Mouse (Mus musculus): ENCODE measurements at regions not wholly inside any gene's neighbourhood (a gene's known extent, or its start where the extent isn't known, plus 50 kb on each side); places are given as distances from the start of the nearest gene placed in this dataset.

GRCm38 (mm10) chr12:98370771-98371170 is 102.3 kb downstream of the Gpr65 start:
- H3K4me1 ChIP-seq (ENCODE audit: control insufficient read depth, insufficient read depth, low read length), result no peaks in the 10 kb centered on the region
- no peak overlapping the region for H3K4me3 ChIP-seq (ENCODE audit: insufficient read depth, low read length)
- TF ChIP-seq POLR2A (IDR thresholded peaks at IDR 0.05; ENCODE audit: low read depth, low read length), result no peak
- no peak for TF ChIP-seq CTCF (IDR thresholded peaks at IDR 0.05; ENCODE audit: borderline replicate concordance, insufficient read depth, low read length)
- no peak overlapping the region for H3K27ac ChIP-seq (ENCODE audit: insufficient read depth, low read length)

- TF ChIP-seq CTCF (IDR thresholded peaks at IDR 0.05; ENCODE audit: borderline replicate concordance, insufficient read depth, low read length) (no peak), POLR2A (IDR thresholded peaks at IDR 0.05; ENCODE audit: low read depth, low read length) (no peak)
- H3K27ac ChIP-seq (ENCODE audit: insufficient read depth, low read length), result no peak overlapping the region
- H3K4me1 ChIP-seq (ENCODE audit: control insufficient read depth, insufficient read depth, low read length), result no peaks in the 10 kb centered on the region
- H3K4me3 ChIP-seq (ENCODE audit: insufficient read depth, low read length), result no peak overlapping the region
Measured at GRCm38 (mm10) chr12:98375214-98375910, 106.9 kb downstream of the Gpr65 start.

Measured in embryonic fibroblast, embryonic 13.5 days (primary cell).